Mouse (Mus musculus) E14TG2a.4 (cell line): ENCODE measurements at regions not wholly inside any gene's neighbourhood (a gene's known extent, or its start where the extent isn't known, plus 50 kb on each side); places are given as distances from the start of the nearest gene placed in this dataset.

Source experiments
- CTCF ChIP-seq: conservative IDR thresholded peaks from 2 replicates; pipeline ENCODE4 v1.5.1; 2014; ENCODE audit warnings: low read length
- NANOG ChIP-seq: IDR thresholded peaks from 2 replicates; pipeline ENCODE4 v1.6.1; 2014; ENCODE audit warnings: borderline replicate concordance, low read length, mixed read lengths
- POU5F1 ChIP-seq: IDR thresholded peaks from 2 replicates; pipeline ENCODE4 v1.6.1; 2014; ENCODE audit warnings: low read length, borderline replicate concordance

DNA sequence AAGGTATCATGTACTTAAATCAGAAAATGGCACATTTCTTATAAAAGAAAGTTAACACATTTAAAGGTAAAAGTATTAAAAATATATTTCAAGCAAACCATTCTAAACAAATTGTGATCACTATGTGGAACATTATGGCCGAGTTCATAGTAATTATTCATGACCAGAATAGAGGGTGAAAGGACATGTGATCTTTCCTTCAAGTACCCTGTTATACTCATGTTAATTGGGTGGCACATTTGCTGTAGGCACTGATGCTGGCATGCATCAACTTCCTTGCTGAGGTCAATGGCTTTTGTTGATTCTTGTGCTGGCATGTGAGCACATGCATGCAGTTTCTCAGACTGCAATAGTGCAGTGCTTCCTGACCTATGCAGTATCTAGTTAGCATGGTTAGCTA, 636.3 kb upstream of the Stxbp6 start:
- TF ChIP-seq CTCF (no peak), NANOG (no peak), POU5F1 (no peak)
